Mouse (Mus musculus) ovary, adult 18-20 months (tissue): ENCODE data around the gene Tmbim4.

Experiments used
- DNase-seq: peaks from one replicate; pipeline ENCODE4 v3.0.0; 2022; ENCODE audit warnings: low spot score, mixed read lengths

The Tmbim4 gene

GRCm38 (mm10) chr10:120201131-120201921 lies at the start of gene Tmbim4:
Gene Tmbim4 (plus strand): TSS chr10:120201590.
- DNase-seq: peak; percentile 34

DNA sequence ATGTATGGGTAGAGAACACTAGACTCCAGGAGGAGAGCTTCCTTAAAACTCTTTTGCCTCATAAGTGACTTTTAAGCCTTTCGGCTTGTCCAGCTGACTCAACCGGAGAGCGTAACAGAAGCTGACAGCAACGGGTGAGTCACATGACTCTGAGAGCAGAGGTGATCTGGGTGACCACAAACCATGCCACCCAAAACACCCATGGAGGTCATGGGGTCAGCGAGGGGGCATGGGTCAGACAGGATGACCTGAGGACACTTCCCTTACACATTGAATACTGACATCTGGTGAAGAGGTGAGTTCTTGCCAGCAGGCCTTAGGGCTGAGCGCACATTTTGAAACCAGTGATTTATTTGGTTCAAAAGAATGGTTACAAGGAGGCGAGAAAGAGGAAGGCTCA lies 49.7 kb upstream of the Tmbim4 start:
- DNase-seq: no peak

DNA sequence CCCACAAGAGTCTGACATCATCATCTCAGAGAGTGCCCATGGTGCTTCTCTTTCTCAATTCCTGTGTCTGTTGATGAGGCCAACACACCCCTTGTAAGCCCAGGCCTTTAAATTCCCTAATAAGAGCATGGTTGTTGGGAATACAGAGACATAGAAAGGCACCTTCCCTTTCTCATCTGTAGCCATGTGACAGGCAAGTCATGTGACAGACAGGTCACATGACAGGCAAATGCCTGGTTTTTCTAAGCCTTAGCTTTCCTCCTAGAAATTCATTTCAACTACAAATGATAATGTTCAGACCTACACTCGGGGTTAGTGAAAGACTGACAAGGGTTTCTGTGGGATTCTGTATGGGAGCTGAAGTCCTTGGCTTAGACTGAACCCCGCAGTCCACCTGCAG lies 47.5 kb upstream of the Tmbim4 start:
- DNase-seq: no peak

DNA sequence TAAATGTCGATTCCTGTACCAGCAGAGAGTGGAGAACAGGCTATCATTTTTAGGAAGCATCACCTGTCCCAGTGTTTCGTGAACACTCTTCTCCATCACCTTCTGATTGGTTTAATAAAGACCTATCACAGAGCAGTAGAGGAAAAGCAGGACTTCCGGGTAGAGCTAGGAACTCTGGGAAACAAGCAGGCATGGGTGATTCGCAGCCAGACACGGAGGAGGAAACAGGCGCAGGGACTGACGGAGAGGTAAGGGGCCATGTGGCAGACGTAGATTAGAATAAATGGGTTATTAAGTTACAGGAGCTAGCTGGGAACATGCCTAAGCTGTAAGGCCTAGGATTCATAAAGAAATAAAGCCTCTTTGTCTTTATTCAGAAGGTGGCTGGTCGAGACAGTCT lies 40.9 kb upstream of the Tmbim4 start:
- DNase-seq: no peak

DNA sequence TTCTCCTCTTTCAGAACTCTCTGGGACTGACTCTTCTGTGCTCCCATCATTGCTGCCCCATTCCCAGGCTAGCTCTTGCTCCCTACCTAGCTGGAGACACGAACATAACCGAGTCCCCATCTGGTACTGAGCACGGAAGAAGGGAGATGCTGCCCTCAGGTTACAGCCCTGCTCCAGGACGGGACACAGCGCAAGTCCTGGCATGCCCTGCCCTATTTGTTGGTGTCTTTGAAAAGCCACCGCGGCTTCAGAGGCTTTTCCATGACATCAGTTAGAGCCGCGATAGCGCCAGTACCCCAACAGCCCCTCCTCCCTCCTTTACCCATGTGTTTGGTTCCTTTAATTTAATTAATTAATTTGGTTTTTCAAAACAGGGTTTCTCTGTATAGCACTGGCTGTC lies 38.5 kb upstream of the Tmbim4 start:
- DNase-seq: no peak

DNA sequence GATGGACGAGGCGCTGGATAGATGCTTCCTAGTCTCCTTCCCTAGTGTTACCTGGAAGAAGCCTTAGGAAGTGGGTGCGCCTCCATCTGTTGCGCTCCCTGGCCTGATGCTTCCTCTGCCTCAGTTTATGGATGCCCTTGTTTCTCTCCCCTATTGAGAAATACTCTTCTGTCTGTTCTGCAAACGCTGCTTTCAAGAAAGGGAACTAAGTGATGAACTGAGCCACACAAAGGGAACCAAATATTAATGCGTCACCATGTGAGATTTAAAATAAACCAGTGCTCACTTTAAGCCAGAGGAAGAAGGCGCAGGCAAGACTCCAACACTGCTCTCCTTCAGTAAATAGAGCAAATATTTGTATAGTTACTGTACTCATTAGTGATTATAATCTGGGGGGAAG lies 37.9 kb upstream of the Tmbim4 start:
- DNase-seq: no peak

DNA sequence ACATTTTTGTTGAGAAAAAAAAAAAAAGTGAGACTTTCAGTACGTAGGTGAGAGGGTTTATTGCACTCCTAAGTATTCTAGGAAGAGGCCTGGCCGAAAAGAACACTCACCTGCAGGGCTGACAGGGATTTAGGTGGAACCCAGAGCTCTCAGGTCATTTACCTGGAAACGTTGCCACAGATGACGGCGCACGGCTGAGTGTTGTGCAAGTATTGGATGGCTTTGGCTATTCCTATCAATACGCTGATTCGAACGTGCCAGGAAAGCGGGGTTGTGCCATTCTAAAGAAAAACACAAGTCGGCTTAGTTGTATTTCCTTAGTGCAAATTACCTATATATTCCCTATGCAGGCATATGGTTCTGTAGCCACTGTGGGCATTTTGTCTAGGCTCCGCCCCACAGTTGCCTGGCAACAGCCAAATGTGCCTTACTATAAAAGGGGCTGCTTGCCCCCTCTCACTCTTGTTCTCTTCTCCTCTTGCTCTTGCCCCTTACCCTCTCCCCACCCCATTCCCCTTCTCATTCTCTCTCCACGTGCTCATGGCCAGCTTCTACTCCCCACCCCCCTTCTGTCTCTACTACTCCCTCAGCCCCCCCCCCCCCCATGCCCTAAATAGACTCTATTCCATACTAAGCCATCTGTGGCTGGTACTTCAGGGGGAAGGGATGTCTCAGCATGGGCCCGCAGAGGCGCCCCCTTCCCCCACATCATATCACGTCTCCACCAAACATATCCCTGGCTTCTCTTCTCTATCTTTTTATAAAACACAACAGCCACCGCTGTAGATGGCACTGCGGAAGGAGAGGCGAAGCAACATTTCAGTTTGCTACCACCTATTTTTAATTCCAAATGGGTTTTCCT lies 36.2 kb upstream of the Tmbim4 start:
- DNase-seq: no peak

DNA sequence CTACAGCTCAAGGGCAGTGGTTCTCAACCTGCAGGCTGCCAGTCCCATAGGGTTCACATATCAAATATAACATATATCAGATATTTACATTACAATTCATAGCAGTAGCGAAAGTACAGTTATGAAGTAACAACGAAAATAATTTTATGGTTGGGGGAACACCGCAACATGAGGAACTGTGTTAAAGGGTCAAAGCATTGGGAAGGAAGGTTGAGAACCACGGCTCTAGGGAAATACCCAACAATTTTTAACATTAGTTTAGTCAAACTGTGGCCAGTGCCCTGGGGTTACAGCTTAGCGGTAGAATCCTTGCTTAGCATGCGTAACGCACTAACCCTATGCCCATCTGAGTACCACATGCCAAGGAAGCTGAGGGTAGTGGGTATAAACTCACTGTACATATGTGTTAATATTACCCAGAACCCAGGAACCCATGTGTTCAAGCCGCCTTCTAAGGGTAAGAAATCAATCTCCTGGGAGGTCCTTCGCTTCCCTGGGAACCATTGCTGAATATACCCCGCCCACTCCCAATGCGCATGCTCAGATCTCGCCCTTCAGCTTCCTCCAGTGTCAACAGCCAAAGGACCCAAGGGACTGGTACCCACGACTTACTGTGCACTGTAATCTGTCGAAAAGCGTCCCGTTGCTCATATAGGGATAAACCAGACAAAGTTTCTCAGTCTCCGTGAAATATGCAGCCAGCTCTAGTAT lies 35.4 kb upstream of the Tmbim4 start:
- DNase-seq: no peak

DNA sequence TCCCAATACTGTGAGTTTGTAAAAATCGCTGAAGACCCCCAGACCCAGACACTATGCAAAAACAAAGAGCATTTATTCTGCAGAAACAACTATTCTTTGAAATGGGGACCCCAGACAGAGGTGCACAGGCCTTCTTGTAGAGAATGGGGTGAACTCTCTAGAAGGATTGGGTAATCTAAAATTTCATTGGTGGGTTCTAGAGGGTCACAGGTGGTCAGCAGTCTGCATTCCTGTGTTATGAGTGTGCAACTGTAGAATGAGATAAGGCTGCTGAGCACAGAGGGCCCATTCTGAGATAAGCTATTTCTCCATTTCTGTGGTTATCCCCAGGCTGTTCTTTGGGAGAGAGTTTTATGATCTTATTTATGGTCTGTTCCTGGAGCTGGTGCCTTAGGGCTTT lies 33.3 kb upstream of the Tmbim4 start:
- DNase-seq: no peak

GRCm38 (mm10) chr10:120169064-120169463 lies 32.3 kb upstream of the Tmbim4 start:
- DNase-seq: no peak

DNA sequence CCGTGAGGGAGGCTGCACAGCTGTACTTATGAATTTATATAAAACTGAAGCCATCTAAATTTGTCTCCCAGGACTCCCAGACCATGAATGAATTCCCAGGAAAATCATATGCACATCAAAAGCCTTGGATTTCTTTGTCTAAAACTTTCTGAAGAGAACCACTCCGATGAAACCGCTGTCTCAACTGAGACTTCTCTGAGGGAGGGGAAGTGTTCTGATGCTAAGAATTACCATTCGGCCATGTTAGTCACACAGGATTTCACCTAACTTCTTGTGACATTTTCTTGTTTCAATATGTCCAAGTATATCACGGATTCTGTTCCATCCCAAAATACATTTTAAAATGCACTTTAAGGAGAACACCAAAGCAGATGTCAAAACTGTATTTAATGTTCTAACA lies 31.5 kb upstream of the Tmbim4 start:
- DNase-seq: no peak

- DNase-seq: no peak
Measured at GRCm38 (mm10) chr10:120170277-120170676, 31.1 kb upstream of the Tmbim4 start.

DNA sequence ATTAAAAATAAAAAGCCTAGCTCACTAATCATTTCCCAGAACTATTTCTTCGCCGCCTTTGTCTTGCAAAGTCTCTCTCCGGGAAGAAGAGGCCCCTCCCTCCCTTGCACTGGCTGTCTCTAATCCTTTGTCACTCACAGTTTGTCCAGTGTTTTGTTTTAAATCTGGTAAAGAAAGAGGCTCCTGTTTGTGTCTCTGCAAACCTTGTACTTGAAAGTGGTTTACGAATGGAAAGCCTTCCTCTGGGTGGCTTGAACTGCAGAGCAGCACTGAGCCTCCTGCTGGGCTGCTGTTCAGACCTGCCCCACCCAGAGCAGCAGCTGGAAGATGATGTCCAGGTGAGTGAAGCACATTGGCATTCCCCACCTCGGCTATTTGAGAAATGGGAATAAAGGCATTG lies 30.1 kb upstream of the Tmbim4 start:
- no peak for DNase-seq

- DNase-seq: no peak
Measured at GRCm38 (mm10) chr10:120174192-120174705, 27.1 kb upstream of the Tmbim4 start.

GRCm38 (mm10) chr10:120182887-120183286 lies 18.5 kb upstream of the Tmbim4 start:
- no peak for DNase-seq

DNA sequence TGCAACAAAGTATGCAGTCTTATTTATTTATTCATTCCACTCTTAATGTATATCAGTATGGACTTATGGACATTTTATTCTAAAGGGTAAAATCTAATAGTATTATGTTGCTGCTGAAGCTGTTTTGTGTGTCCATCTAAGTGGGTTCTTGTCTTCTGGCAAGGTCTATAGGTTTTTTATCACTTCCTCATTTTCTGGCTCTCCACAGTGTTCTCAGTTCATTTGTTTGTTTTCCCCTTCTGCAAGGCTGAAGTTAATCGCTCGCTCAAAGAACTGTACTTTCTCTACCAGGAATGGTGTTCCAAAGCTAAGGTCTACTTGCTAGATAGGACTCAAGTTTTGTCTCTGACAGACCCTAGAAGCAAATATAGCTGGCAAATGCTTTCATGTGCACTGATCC lies 18.0 kb upstream of the Tmbim4 start:
- DNase-seq: no peak

GRCm38 (mm10) chr10:120188513-120188912 lies 12.9 kb upstream of the Tmbim4 start:
- no peak for DNase-seq

GRCm38 (mm10) chr10:120189276-120189675 lies 12.1 kb upstream of the Tmbim4 start:
- no peak for DNase-seq

GRCm38 (mm10) chr10:120189782-120190181 lies 11.6 kb upstream of the Tmbim4 start:
- no peak for DNase-seq

GRCm38 (mm10) chr10:120191165-120191564 lies 10.2 kb upstream of the Tmbim4 start:
- no peak for DNase-seq

- DNase-seq: no peak
Measured at GRCm38 (mm10) chr10:120192278-120192677, 9.1 kb upstream of the Tmbim4 start.

GRCm38 (mm10) chr10:120193255-120193654 lies 8.1 kb upstream of the Tmbim4 start:
- DNase-seq: no peak
